Mouse (Mus musculus): ENCODE results near the gene Tent2.
A peak's percentile ranks its signal among the peaks of the same experiment; 100 is the strongest.
"Not testable (repeated sequence)": the region's sequence is repeated elsewhere in the genome, so short reads cannot be mapped to it uniquely, and the experiment has no call there.

Gene Tent2

DNA sequence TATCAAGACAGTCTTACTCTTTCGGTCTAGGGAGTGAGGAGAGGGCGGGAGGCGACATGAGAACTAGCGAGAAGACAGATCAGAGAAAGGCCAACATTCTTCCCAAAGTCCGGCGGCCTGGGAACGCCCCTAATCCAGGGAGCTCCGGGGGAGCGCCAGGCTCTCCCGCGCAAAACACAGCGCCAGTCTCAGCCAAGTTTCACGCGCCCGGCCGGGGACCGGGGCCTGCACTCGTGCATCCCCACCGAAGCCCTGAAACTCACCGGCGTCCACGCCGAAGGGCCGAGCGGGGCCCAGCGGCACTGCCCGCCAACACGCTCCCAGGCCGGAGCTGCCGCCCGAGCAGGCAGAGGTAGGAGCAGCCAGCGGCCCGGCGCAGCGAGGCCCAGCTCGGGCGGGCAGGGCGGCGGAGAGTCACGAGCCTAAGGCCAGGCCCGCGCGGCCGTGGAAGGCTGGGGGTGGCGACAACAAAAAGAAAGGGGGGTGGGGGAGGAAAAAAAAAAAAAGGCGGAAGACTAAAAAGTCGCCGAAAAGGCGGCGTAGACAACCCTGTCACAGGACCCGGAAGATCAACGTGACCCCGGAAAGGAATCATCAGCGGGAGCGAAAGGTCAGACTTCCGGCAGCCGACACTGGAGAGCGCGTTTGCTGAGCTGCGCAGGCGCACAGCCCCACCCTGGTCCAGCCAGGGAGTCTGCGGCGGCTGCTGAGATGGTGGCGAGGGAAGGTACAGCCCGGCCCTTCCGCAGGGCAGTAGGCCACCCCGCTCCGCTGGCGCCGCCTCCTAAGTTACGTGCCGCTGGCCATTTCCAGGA lies at the start of gene Tent2:
Tent2 (minus strand) TSS at position 555 of the 815 bp plus-strand sequence.
- DNase-seq (ENCODE audit: low spot score): peak; percentile 93

DNA sequence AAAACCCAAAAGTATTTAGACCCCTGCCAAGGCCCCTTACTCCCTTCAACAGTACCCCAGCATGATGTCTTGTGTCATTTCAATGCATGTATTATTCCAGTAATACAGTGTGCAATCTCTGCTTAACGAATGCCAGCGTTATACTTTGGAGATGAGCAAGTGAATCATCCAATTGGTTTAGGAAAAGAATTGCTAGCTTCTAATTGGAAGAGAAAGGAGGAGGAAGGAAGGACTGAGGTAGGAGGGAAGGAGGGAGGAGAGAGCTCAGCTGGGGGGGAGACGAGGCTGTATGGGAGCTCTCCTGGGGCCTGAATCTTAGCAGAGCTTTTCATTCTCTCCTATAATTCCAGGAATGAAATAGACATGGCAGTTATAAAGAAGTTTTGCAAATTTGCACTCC lies 49.0 kb upstream of the Tent2 start:
- no peak for DNase-seq (ENCODE audit: low spot score)

DNA sequence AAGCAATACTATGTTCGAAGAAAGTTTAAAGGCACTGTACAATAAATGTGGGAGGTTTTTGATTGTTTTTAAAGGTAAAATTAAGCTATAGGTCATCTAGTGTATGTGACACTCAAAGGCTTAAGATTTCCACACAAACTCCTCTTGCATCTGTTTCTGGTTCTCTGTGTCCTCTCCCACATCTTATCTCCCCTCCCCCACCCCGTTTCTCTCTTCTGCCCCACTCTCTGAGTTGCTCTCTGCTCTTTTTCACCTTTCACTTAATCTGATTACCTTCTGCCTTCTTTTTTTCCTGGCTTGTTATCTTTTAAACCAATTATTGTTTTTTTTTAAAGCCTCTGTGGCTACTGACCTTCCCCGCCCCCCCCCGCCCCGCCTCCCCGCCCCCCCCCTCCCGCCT lies 47.4 kb upstream of the Tent2 start:
- no peak for DNase-seq (ENCODE audit: low spot score)

DNA sequence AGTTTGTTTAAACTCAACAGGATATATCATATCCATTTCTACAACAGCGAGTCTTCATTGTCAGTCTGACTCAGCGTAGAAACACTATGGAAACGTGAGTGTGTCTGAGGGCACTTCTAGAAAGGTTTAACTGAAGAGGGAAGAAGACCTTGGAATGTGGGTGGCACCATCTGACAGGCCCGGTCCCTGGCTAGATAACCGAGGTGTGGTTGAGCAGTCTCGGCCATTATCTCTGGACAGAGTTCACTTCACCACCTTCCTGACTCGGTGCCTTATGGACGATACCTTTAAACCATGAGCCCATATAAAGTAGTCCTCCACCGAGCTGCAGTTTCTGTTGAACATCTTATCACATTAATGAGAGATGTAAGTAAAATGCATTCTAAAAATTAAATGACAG lies 46.9 kb upstream of the Tent2 start:
- no peak for DNase-seq (ENCODE audit: low spot score)

DNA sequence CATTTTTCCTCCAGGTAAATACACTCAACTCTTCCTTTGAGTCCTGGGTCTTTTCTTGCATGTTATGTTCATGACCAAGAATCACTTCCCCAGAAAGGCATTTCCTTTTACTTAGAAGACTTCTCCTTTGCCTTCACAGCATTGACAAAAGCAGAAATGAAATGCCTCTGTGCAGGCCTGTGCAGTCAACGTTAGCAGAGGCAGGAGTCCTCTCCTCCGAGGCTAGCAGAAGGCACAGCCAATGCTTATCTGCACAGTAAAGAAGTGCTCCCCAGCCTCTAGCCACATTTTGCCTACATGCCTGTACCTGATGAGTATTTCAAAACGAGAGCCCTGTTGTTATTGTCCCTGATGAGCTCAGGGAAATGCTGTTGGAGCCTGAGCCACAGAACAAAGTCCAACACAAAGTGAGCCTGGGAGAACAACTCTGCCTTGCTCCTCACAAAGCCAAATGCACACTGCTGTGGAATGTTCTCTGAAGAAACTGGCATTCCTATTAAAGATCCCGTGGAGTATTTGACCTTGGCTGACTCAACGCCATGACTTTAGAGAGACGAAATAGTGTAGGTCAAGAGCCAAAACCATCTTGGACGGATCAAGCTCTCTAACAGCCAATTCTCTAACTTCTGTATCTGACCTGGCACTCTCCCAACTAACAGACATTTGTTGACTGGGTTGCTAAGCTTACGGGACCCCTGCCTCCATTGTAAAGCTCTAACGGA lies 45.7 kb upstream of the Tent2 start:
- DNase-seq (ENCODE audit: low spot score): no peak

DNA sequence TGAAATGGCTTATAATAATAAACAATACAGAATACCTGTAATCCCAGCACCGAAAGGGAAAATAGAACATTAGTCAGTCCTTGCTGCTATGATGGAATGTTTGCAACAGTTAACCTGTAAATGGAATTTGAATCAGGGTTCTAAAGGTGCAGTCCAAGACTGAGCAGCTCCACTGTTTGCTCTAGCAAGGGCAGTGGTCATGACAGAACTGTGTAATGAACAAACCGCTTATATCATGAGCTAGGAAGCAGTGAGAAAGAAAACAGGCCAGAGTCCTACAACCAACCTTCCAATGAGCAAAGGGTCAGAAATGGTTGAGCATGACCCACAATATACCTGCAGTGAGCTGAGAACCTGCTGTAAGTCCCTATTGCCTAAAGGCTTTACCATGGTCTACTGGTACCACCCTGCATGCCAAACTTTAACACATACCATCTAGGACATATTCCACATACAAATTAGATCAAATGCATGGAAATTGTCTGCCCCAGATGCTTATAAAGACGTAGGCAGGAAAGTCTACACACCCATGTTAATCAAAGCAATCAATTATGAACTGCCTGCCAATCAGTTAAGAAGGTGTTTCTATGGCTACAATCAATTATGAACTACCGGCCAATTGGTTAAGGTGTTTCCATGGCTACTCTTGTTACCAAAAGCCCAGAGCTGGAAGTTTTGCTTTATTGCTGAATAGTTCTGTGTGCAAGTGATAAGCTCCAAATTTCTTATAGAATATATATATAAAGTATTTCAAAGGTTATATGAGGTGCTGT lies 42.3 kb upstream of the Tent2 start:
- DNase-seq (ENCODE audit: low spot score): no peak

DNA sequence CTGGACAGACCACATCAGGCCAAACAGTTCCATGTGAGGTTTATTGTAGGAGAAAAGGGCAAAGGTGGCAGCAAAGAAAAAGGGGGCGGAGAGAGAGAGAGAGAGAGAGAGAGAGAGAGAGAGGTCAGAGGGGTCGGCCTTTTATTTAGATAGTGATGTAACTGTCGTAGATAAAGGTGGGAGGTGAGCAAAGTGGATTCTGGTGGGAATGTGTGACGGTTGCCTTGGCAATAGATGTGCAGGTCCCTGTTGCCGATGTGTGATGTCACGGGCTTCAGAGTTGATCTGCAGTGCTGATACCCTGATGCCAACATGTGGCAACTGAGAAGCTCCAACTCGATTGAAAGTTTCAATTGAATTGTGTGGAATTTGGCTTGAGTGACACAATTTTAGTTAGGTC lies 40.1 kb upstream of the Tent2 start:
- no peak for DNase-seq (ENCODE audit: low spot score)

DNA sequence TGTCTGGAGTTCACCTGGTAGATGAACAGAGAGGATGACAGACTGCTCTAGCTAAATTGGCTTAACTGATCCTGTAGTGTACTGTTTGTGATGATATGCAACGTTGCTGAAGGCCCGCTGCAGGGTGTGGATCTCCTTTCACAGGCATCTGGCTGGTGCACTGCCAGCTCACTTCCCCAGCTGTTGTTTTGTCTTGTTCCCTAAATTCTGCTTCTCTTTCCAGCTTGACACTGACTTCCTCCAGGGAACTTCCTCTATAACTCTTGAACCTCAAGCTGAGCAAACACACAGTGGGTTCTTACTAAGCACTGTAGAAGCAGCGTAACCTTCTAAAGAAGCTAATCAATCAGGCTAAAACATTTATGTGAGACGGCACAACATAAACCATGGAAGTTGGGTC lies 38.8 kb upstream of the Tent2 start:
- no peak for DNase-seq (ENCODE audit: low spot score)

DNA sequence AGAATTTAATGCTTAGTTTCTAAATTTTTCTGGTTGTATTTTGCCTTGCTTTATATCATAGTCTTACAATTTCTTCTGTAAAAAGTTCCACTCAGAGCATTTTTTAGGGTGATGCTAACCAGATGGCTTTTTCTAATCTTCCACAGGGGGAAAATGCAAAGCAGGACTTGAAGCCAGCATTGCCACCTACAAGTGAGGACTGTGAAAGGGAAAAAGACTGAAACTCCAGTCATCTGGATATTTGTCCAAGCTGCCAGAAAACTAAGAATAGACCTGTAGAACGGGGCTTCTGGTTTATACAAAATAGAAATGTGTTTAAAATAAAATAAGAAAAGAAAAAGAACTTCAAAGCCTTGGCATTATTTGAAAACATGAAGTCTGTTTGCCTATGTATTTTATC lies 19.6 kb upstream of the Tent2 start:
- no peak for DNase-seq (ENCODE audit: low spot score)

DNA sequence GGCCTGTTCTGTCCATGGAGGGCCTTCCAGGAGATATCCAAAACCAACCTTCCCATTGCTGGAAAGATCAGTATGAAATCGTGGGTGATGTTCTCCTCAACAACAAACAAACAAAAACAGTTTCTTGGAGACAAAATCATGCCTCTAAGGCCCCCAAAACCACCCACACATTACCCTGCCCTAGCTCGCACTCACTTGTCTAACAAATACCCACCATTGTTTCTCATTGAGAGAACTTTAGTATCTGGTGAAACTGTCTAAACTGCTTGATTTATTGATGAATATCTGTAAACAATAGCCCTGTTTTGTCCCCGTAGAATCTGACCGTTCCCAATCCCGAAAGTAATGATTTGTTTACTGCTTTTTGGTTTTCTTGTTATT lies 451 bp upstream of the Tent2 start:
- DNase-seq (ENCODE audit: low spot score): no peak

DNA sequence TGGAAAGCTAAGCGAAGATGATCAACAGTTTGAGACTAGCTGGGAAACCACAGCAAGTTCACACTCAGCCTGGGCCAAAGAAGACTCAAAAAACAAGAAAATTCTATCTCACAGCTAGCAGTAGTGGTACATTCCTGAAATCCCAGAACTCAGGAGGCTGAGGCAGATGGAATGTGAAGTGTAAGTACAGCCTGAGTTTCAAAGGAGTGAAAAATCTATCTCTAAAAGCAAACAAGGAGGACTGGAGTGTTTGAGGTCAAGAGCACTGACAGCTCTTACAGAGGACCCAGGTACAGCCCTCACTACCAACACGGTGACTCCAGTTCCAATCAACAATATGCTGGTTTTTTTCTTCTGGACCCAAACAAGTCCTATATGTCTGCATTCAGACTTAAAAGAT lies 2.8 kb downstream of the Tent2 start:
- DNase-seq (ENCODE audit: low spot score): no peak

DNA sequence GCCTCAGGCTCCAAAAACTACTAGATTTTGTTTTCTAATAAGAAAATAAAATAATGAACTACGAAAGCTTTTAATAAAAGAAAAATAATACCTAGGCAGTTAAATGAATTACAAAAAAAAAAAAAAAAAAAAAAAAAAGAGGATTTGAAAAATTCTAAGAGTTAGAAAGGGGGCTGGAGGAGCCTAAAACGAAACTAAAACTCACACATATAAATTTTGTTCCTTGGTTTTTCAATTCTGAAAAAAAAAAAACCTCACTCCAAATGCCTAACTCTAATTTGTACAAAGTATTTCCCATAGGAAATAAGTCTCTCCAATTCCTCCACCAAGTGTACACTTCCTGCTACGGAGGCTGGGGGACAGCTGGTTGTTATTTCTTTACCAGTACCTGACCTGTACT lies 3.4 kb downstream of the Tent2 start:
- DNase-seq (ENCODE audit: low spot score): no peak

DNA sequence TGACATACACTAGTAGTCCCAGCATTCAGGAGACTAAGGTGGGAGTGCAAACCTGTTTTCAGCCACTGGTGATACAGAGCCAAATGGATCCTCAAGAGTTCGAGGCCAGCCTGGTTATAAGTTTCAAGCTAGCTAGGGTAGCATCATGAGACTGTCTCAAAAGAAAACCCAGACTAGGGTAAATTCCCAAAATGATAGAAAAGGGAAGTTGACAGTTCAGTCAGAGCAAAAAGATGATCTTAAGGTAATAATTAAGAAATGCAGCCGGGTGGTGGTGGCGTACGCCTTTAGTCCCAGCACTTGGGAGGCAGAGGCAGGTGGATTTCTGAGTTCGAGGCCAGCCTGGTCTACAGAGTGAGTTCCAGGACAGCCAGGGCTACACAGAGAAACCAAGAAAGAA lies 4.4 kb downstream of the Tent2 start:
- not testable (repeated sequence) for DNase-seq (ENCODE audit: low spot score)

DNA sequence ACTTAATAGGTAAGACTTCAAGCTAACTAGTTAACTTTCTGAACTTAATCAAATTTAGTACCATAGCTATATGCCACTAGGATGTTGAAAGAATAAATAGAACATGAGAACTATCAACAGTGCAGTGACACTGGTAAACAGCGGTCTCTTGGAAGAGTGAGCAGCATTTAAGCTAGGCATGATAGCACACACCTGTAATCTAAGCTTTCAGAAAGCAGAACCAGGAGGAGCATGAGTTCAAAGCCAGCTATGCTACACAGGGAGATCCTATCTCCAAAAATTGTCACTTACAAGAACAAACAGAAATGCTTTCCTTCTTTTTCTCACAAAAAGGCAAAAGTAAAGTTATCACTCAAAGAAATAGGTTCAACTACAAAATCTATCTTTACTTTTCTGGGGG lies 11.8 kb downstream of the Tent2 start:
- DNase-seq (ENCODE audit: low spot score): no peak

DNA sequence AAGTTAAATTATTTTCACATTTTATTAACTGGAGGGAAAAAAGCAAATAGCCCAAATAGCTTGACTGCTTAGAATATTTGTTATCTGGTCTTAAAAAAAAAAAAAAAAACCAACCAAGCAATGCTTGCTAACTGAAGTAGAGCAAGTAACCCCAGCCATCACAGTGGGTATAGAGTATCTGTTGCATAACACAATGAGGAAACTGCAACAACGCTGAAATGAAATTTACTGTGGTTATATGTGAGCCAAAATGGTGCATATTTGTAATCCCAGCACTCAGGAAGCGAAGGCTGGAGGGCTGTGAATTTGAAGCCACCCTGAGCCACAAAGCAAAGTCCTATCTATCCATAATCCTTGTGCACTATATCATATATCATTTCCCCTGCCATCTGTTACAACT lies 12.7 kb downstream of the Tent2 start:
- no peak for DNase-seq (ENCODE audit: low spot score)

DNA sequence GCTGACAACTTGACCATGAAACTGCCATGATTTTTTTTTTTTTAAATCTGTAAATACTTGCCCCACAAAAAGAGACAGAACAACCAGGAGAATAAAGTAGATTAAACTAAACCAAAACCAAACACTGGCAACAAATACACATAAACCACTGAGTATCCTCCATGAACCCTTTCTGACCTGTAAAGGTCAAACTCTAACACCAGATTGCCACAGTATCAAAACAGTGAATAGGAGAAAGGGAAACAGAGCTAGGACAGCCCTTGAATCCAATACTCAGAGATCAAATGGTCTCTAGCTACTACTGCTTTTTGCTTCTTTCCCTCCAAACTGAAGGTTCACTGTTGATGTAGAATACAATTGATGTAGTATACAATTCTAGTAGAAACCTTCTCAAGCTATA lies 14.6 kb downstream of the Tent2 start:
- DNase-seq (ENCODE audit: low spot score): no peak

DNA sequence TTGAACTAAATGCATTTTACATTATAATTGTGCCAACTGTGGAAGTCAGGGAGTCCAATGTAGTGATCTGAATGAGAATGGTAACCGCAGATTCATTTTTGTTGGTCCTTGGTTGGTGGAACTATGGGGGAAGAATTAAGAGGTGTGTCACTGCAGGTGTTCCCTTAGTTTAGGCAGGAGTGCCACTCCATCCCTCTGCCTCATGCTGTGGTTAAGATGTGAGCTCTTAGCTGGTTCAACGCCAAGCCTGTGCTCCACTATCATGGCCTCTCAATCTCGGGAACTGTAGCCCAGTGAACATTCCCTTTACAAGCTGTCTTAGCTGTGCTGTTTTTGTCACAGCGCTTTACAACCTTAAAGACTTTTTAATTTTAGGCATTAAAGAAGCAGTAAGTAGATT lies 28.9 kb downstream of the Tent2 start:
- DNase-seq (ENCODE audit: low spot score): no peak

DNA sequence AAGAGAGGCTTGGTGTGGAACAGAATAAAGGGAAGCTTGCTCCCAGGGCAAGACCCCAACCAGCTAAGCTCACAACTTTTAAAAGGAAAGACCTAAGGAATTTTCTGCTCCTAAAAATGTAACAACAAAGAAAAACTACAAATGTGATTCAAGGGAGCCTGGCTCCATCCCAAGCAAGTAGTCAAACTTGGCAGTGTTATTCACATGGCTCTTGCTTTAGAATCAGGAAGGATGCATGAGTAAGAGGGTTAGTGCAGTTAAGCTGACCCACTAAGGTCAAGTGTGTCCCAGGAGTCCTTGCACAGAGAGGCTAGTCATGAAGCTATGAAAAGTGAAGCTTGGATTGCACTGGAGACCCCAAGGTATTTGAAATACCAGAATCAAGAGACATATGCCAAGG lies 29.7 kb downstream of the Tent2 start:
- DNase-seq (ENCODE audit: low spot score): no peak

DNA sequence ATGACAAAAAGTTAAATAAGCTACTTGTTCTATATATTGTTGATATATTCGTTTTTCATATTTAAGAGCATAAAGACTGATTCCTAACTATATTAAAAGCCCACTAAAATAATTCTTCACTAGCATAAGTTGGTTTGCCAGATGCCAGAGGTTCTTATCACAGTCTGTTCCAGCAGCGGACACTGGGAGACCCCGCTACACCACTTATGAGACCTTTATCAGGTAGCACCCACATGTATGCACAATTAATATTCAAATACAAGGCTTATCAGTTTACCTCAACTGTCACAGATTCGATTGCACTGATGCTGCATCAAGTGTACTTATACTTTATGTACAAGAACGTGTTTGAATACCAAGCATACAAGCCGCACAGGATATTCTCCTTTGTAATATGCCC lies 33.9 kb downstream of the Tent2 start:
- DNase-seq (ENCODE audit: low spot score): no peak

DNA sequence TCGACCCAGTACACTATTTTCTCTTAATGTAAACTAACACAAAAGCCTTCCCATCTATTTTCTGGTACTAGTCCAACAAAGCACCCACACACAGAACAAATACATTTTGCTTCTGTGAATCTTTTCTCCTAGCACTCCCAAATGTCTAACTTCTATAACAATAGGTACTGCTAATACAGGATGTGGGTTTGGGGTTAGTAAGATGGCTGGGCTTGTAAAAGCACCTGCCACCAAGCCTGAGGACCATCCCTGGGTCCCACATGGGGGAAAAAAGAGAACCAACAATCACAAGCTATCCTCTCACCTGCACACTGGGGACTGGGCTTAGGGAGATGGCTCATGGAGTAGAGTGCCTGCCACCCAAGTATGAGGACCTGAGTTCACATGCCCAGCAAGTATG lies 38.9 kb downstream of the Tent2 start:
- DNase-seq (ENCODE audit: low spot score): no peak

DNA sequence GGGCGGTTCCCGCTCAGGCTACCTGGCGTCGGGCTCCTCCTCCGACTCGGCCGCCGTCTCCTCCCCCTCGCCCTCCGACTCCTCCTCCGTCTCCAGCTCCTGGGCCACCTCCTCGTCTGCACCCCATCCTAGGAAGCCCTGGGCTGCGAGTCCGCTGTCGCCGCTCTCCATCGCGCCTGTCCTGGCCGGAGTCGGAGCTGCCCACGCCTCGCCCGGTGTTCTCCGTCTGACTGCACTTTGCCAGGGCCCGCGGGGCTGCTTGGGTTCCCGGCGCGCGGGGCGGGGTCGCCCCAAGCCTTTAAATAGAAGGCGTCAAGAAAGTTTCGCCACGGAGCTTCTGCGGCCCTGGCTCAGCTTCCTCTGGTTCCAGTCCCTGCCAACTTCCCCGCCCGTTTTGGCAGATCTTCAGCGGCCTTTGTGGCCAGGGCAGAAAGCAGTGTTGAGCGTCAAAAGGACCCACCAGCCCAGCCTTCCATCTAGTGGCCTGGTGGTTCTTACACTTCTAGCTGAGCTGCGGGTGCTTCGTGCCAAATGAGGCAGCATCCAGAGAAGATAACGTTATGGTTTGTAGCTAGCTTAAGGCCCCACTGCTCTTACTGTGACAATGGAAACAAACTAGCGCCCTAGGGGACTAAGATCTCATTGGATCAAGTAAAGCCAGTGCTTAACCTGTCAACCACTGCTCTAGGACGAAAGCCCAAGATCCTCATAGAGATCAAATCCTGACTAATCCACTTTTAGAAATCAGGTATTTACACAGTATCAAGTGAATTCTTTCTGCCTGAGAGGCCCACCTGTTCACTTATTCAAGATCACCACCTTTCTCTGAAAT lies 47.6 kb downstream of the Tent2 start, which contains the start of gene Cmya5:
Cmya5 (minus strand) TSS at position 389 of the 832 bp plus-strand sequence.
- peak; percentile 87 for DNase-seq (ENCODE audit: low spot score)

DNA sequence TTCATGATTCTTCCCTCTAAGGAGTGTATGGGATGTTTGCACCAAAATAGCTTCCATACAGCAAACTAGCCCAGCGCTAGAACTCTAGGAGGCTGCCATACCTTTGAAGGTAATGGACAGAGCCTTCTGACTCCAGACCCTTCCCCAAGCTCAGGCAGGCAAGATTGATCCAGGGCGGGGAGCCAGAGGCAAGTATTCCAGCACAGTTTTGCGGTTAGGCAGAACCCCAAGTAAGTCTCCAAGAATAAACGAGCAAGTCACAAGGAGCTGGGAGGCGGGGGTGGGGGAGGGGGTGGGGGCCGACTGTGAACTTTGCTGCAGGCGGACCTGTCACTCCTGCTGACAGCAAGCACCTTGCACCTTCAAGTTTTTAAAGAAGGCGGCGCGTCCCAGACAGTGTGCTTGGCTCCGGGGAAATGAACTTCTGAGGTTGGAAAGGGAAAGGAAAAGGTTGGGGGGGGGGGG lies 48.3 kb downstream of the Tent2 start:
- no peak for DNase-seq (ENCODE audit: low spot score)
